Mouse (Mus musculus) layer of hippocampus, postnatal 10 days (tissue): ENCODE results near the gene Kcnh7. TPM values are rescaled to one million over a fixed set of nuclear protein-coding genes. Genes with fewer than 3 reads are reported as not detected.

ENCODE experiments used
- DNase-seq, 2 experiments: peaks; one replicate each; pipeline ENCODE4 v3.0.0; 2021; ENCODE audit warnings: low spot score in 2 of 2
- total RNA-seq, 2 experiments: library from RNA; stranded (reverse); gene quantifications; 2 replicates each; pipeline ENCODE4 v1.2.3; 2021

The Kcnh7 gene
- total RNA-seq, 2 experiments from 2014 or later, result 31.4 to 41.1 TPM

- no peak for DNase-seq
Measured at GRCm38 (mm10) chr2:62983936-62984335, 200.2 kb downstream of the Kcnh7 start.

DNA sequence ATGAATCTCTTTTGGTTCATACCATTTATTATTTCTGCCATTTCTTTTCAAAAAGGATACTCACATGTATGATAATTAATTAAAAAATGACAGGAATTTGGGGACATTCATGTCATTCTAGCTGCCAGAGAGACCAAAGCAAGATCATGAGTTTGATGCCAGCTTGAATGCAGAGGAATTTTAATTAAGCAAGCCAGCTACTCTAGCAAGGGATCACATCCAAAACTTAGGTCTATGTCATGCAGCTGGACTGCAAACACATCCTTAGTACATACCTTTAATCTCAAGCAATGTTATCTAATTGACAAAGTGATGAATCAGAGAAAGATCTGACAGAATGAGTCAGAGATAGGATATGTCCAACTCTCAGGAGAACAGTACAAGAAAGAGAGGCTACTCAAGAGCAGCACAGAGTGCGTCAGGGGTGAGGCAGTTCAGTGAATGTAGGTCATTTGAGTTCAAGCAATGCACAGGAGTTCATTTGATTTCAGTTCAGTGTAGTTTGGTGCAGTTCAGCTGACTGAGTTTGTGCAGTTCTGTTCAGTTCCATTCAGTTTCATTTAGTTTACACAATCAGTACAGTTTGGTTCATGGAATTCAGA lies 248.7 kb downstream of the Kcnh7 start:
- DNase-seq, result no peak

DNA sequence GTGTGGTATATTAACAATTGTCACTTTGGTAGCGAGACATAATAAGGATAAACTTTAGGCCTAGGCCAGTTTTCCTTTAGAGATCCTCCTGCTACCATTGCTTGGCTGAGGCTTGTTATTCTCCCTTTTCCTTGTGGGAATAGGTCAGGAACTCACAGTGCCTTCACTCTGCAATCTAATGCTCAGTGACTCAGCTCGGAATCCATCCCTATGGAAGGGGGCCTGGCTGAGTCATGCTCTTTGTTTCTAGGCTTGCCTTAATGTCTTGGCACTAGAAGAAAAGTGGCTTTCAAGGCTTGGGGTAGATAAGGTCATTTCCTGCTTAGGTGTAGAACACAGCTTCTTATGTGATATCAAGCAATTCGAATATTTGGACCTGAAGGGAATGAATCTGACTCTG lies 255.6 kb downstream of the Kcnh7 start:
- no peak for DNase-seq

DNA sequence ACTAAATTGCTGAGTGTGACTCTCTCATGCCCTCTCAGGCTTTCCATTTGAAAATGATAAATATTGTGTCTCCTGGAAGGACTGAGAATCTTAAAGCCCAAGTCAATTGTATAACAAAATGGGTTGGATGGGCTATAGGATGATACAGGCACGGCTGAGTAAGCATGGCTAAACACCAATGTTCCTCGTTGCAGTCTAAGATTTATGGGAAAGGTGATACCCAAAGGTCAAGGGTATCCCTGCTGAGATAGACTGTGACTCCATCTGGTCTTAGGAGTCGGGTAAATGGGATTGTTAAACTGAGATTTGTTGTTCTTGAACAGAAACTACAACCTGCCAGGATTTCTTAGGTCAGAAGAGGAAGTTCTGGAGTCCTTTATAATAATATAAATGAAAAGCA lies 256.0 kb downstream of the Kcnh7 start:
- DNase-seq, result no peak

DNA sequence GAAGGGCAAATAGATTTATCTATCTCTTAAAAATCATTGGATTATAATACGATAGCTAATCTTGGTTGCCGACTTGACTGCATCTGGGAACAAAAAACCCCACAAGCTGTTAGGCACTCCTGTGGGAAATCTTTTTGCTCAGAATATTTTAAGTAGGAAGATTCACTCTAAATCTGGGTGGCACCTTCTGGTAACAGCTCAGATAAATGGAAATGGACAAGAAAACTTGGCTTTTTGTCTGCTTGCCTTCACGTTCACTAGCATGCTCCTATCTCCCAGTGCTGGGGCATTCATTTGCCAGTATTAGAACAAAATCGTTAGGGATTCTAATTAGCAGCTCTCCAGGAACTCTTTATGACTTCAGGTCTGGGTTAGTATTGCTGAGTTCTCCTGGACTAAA lies 260.3 kb downstream of the Kcnh7 start:
- DNase-seq, result no peak

DNA sequence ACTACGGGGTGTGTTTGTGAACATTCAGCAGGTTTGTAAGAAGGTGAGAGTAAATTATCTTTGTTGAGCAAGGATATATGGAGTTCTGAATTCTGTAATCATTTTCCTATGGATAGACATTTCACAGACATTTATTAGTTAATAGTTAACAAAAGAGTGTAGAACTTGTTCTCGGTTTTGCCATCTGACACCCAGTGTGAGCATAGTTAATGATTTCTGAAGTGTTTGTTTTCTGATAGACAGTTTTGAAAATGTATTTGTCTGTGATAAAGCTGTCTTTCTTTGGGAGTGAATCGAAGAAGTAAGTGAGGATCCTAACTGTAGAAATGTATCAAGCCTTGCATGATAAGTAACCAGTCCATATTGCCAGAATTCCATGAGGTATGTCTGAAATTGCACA lies 276.4 kb downstream of the Kcnh7 start:
- no peak for DNase-seq

GRCm38 (mm10) chr2:62902363-62903353 lies 281.4 kb downstream of the Kcnh7 start:
- no peak for DNase-seq

GRCm38 (mm10) chr2:62878763-62879162 lies 305.3 kb downstream of the Kcnh7 start:
- no peak for DNase-seq

- DNase-seq, result no peak
Measured at GRCm38 (mm10) chr2:62855391-62855790, 328.7 kb downstream of the Kcnh7 start.

DNA sequence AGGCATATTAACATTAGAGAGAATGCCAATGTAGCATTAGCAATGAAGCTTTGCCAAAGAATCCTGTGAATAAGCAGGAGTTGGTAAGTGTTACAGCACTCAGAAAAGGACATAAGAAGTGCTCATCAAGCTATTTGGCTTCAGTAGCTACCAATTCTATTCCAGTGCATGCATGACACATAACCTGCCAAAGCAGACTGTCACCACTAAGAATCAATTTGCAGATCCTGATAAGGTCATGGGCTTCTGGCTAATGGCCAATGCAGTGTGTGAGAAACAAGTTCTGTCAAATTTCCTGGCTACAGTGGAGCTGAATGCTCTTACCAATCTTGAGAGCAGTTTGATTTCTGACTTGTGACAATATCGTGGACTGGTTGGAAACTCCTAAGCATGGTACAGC lies 341.5 kb downstream of the Kcnh7 start:
- no peak for DNase-seq

- no peak for DNase-seq
Measured at GRCm38 (mm10) chr2:62834261-62834660, 349.8 kb downstream of the Kcnh7 start.

DNA sequence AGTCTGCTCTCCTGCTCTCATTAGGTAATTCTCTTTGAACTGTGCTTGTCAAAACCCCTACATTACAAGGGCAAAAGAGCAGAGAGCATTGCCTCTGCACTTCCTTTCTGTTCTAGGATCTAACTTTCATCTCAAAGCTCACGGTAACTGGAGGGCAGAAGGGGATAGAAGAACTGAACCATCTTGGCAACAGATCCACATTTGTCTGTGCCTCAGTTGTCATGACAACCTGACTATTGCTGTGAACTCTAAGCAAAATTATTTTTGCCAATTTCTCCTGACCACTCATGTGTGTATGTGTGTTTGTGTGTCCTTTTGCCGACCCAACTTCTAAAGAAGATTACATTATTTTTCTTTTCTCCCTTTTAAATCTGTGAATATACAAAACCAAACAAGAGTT lies 364.9 kb downstream of the Kcnh7 start:
- no peak for DNase-seq

DNA sequence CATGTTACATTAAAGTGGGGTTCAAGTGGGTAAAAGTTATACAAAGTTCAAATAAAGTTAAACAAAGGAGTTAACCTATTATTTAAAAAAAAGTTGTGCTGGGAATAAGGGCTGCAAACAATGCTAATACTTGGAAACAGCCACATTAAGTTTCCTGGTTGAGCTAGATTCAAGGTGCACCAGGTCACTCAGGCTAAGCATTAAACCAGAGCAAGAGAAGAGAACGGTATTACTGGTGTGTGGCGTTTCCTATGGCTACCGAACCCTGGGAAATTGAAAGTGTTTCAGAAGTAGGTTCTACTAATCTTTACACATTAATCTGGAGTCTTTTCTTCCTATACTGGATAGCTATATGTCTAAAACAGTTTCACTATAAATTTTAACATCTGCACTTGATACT lies 368.1 kb downstream of the Kcnh7 start:
- no peak for DNase-seq

DNA sequence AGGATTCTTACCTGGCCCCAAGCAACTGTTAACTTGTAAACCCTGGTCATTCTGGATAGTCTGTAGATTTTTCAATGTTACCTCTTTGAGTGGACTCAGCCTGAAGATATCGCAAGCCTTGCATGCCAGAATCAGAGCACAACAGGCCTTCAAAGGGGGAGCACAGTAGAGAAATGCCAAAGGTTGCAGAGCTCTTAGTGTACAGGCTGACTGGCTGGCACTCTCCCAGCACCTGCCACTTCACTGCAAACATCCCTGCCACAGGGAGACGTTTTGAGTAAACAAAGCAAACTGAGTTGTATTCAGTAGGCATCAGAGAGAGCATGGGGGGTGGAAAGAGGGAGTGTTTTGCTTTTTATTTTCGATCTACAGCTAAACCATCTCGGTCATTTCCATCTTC lies 375.3 kb downstream of the Kcnh7 start:
- DNase-seq, result peak; percentile 14 to 29

GRCm38 (mm10) chr2:62807476-62807882 lies 376.6 kb downstream of the Kcnh7 start:
- peak; percentile 64 to 66 for DNase-seq

DNA sequence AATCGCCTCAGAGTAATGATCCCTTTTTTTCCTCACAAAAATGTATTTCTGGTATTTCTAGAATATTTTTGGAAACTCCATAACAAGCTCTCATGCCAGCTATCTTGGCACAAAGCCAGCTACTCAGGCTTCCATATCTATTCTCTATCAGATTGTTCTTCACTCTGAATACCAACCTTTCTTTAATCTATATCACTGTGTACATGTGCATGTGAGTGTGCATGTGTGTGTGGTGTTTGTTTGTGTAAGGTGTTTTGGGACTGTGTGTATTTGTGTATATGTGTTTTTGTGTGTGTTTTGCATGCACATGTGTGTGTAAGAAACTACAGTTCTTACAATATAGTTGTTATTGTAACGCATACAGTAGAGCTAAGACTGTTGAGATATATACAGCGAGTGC lies 377.2 kb downstream of the Kcnh7 start:
- no peak for DNase-seq

DNA sequence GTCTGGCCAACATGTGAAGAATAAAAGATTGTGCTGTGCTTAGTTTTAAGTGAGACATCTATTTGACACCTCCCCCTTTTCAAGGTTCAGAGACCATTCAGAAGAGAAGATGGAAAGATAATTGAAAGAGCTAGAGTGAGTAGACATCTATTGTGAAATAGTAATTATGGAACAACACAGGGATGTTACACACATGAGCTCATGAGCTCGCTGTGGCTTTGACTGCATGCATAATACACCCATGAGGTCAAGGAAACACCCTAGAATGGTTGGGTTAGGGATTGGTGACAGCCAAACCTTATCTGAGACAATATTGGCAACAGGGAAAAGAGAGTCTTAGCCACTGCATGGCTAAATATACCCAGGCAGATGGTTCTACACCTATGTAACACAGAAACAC lies 380.1 kb downstream of the Kcnh7 start:
- no peak for DNase-seq

- no peak for DNase-seq
Measured at GRCm38 (mm10) chr2:62784460-62785038, 399.5 kb downstream of the Kcnh7 start.

DNA sequence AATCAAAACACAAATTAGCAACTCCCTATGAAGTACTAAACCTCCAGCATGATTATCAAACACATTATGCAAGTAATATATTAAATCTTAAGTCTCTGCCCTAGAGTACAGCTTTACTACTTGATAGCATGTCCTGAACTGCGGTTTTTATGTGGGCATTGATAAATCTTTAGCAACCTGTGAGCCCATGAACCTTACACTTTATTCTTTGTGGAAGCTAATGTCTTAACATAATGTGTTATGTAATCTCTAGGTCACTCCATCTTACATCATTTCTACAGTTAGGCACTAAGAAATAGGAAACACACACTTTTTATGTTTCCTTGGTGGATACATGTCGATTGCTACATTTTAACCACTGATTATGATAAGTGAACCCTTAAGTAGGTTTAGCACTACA lies 437.8 kb downstream of the Kcnh7 start:
- DNase-seq, result no peak

GRCm38 (mm10) chr2:62743098-62743497 lies 441.0 kb downstream of the Kcnh7 start:
- DNase-seq, result no peak

DNA sequence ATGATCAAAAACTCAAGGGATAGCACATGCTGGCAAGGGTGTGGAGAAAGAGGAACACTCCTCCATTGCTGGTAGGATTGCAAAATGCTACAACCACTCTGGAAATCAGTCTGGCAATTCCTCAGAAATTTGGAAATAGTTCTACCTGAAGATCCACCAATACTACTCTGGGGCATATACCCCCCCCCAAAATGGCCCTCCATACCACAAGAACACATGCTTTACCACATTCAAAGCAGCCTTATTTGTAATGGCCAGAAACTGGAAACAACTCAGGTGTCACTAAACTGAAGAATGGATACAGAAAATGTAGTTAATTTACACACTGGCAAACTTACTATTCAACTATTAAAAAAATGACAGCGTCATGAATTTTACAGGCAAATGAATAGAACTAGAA lies 453.4 kb downstream of the Kcnh7 start:
- DNase-seq, result no peak

DNA sequence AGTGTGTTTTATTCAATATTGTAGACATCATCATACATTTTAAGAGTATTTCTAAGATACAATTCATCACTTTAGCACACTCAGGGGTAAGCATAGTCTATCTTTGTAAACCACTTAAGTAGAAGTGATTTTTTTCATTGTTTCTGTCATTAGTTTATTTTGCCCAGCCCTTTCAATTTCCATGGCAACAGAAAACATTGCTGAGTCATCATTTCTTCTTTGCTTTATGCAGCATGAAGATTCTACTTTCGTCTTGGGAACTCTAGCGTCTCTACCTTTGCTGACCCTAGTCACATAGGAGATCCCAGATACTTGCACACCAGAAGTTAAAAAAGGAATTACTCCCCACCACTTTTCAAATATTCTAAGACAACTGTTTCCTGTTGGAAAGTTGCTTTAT lies 456.4 kb downstream of the Kcnh7 start:
- no peak for DNase-seq
